Mouse (Mus musculus): ENCODE measurements around the gene Olfr1321. TPM values are rescaled to one million over a fixed set of nuclear protein-coding genes. Genes with fewer than 3 reads are reported as not detected.

Gene Olfr1321
- not detected in 2 replicates for polyA plus RNA-seq (2015; fragmentation: Nextera tagmentation; extraction: Ambion mirVana)

GRCm38 (mm10) chrX:49734959-49735358 is at the start of gene Olfr1321:
Gene Olfr1321, minus strand, starts transcription at chrX:49735059.

Other genes starting within 250 kb of the Olfr1321 start
- not detected in 2 replicates for gene Olfr1320, start 62.7 kb downstream of the Olfr1321 start, polyA plus RNA-seq (2015; fragmentation: Nextera tagmentation; extraction: Ambion mirVana)
- 11.8 and 12.7 TPM in 2 replicates for gene Igsf1, start 62.7 kb upstream of the Olfr1321 start, polyA plus RNA-seq (2015; fragmentation: Nextera tagmentation; extraction: Ambion mirVana)
- gene Olfr1322, start 156.4 kb upstream of the Olfr1321 start, polyA plus RNA-seq (2015; fragmentation: Nextera tagmentation; extraction: Ambion mirVana) = not detected in 2 replicates